Mouse (Mus musculus) adrenal gland, postnatal 4 days (tissue): ENCODE data around the gene Prkacb. TPM values are rescaled to one million over a fixed set of nuclear protein-coding genes. Genes with fewer than 3 reads are reported as not detected.
"Not testable (repeated sequence)": the region's sequence is repeated elsewhere in the genome, so short reads cannot be mapped to it uniquely, and the experiment has no call there.

Source experiments
- DNase-seq, 2 experiments: peaks; one replicate each; pipeline ENCODE4 v3.0.0; 2021 to 2022; ENCODE audit warnings: low spot score in 2 of 2, mixed read lengths in 2 of 2
- total RNA-seq, 2 experiments: library from RNA; stranded (reverse); gene quantifications; 2 replicates each; pipeline ENCODE4 v1.2.3; 2021

Prkacb gene
- total RNA-seq, 2 experiments from 2014 or later, result 119 to 131 TPM

DNA sequence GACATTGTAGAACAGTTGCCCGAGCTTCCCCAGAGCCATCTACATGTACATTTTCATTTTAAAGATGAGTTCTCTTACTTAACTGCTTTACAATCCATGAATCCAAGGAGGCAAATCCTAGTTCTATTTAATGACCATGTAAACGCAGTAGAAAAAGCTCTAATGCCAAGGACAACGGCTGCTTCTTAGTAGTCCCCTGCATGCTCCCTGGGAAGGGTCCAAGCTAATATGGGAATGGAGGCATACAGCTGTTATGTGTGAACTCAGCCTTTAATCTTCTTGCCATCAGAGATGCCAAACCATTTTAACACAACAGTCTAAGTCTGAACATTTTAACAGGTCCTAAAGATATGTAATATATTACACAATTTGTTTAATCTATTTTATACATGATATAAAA lies 32.5 kb downstream of the Prkacb start:
- DNase-seq, result no peak

- DNase-seq, result no peak
Measured at GRCm38 (mm10) chr3:146778913-146779312, 33.9 kb downstream of the Prkacb start.

DNA sequence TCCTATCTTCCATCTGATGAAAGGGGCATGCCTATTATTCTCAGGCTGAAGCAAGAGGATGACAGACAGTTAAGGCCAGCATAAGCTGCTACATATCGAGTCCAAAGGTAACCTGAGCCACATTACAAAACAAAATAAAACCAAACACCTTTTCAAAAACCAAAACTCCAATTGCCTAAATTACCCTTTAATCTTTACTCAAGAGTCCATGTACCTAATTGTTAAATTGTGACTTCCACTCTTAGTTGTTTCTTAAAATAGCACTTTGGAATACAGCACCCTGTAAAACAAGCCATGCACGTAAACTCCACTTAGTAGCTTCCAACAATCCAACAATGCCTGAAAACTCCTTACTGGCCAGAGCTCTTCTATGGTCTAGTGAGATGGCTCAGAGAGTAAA lies 34.3 kb downstream of the Prkacb start:
- DNase-seq, result no peak

DNA sequence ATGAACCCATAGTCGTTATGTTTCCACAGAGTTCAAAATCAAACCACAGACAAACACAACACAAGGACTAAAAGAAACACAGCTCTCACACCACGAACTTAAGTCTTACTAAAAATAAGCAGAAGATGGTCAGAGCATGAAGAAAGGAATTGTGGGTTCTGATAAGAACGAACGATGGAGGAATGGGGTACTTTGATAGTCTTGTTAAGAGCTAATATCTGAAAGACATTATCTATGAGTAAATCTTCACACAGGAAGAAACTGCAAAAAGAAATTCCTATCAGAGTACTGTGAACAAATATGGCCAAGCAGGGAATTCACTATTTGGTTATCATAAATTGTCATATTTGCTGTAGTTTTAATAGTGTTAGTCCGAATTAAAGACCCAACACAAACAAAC lies 36.1 kb downstream of the Prkacb start:
- DNase-seq, result no peak

DNA sequence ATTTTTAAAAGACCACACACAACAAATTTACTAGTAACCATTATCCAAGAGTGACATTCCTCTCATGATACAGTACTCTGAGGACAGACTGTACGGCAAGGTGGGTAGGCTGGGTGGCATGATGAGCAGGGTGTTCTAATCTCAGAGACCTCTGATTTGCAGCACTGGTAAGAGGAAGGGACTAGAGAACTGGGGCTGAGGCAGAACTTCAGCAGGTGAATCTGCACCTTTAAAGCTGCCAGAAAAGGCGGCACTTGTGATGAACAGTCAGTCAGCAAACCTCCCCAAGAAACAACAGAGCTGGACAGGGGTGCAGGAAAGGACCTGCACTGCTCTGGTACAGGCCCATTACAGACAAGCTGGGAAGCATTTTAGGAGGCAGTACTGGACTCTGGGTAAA lies 41.9 kb downstream of the Prkacb start:
- no peak for DNase-seq

- no peak for DNase-seq
Measured at GRCm38 (mm10) chr3:146769940-146770659, 42.7 kb downstream of the Prkacb start.

DNA sequence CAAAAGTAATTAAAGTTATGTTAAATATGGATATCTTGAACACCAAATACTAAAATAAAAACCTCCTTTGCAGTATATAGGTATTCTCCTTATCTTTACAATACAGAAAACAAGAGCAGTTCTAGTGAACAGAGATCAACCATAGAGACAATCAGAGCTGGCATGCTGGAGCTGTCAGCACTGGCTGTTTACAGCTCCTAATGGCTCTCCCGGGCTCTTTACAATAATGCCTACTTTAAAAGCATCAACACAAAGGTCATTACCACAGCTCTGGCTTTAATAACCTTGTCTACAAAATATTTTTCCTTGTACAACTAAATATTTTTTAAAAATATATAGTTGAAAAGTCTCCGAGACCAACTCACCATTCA lies 43.2 kb downstream of the Prkacb start:
- no peak for DNase-seq

DNA sequence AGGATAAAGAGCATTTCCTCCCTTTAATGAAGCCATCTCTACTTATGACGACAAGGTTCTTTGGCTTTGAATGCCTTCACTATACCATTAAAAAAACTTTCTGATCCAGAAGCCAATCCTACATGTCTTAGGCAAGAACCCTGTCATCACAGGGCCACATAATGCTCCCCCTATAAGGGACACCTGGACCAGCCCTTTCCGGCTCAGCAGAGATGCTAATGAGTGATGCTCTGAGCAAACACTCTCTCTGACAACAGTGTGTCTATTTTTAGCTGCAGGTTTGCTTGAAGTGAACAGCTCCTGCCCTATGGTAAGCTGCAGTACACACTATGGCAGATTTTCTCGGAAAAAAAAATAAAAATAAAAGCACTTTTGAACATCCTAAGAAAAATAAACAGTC lies 43.9 kb downstream of the Prkacb start:
- no peak for DNase-seq

DNA sequence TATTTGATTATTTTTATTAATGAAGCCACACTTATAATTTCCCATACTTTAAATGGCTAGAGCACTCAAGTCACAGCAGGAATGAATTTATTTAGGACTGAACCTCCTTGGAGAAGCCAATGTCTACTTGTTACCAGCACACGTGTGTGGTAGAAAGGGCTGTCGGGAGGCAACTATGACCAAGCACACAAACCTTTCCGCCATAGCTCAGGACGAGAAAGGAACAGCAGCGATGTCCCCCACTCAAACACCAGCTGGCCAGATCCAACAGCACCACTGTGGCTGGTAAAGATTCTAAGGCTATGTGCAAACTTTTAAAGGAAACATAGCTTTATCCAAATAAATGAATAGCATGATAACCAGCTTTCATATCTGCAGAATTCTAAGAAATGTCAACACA lies 44.4 kb downstream of the Prkacb start:
- no peak for DNase-seq

DNA sequence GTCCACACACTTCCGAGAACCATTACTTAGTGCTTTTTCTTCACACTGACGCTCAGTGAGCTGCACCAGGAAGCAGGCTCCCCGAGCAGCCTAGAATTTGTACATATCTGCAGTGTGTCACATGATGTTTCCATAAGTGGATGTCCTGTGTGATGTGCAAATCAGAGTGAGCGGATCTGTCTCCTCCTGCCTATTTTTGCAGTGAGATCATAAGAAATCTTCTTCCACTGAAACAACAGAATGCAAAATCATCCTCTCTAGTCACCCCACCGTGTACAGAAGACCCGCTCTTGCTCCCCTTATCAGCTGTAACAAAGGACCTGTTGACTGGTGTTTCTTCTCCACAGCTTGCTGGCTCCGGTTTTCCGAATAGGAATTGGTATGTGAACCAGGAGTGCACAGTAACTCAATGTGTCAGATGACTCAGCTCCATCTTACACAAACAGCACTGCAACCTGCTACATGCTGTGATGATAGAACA lies 46.0 kb downstream of the Prkacb start:
- no peak for DNase-seq

- no peak for DNase-seq
Measured at GRCm38 (mm10) chr3:146766071-146766605, 46.7 kb downstream of the Prkacb start.

- DNase-seq, result no peak
Measured at GRCm38 (mm10) chr3:146764871-146765529, 47.8 kb downstream of the Prkacb start.

DNA sequence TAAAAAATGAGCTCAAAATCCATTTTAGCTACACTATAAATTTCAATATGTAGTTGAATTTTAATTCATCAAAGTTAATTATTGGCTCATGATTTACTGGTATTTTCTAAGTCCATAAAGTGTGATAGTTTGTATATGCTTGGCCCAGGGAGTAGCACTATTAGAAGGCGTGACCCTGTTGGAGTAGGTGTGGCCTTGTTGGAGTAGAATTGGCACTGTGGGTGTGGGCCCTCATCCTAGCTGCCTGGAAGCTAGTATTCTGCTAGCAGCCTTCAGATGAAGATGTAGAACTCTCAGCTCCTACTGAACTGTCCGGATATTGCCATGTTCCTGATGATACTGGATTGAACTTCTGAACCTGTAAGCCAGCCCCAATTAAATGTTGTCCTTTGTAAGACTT lies 49.7 kb downstream of the Prkacb start:
- DNase-seq, result not testable (repeated sequence)

GRCm38 (mm10) chr3:146761276-146761675 lies 51.5 kb downstream of the Prkacb start:
- no peak for DNase-seq

GRCm38 (mm10) chr3:146757970-146758960 lies 54.5 kb downstream of the Prkacb start:
- no peak for DNase-seq

- no peak for DNase-seq
Measured at GRCm38 (mm10) chr3:146754270-146754669, 58.5 kb downstream of the Prkacb start.

DNA sequence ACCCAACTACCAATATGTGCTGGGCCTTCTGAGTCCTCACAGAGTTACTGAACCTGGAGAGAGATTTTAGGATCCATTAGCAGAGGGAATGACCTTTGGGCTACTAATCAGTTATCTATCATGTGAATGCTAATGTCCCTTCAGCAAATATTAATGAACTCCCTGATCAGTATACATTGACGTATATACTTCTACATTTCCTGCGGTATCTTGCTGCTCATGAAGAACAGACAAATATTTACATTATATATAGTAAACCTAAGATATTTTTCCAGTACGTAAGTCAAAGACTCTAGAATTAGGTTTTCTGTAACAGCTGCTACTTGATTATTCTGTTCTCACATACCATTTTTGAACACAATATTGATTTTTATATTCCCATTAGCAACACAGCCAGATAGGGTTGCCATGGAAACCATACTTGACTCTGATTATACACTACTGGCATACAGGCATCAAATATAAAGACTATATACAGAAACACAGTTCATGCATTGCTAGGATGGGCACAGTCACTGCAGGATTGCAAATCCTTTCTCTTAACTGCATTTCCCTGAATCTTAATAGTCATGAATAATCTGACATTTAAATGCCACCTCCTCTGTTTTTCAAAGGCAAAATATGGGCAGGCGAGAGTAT lies 71.1 kb downstream of the Prkacb start:
- DNase-seq, result no peak

- no peak for DNase-seq
Measured at GRCm38 (mm10) chr3:146741158-146741557, 71.6 kb downstream of the Prkacb start.

DNA sequence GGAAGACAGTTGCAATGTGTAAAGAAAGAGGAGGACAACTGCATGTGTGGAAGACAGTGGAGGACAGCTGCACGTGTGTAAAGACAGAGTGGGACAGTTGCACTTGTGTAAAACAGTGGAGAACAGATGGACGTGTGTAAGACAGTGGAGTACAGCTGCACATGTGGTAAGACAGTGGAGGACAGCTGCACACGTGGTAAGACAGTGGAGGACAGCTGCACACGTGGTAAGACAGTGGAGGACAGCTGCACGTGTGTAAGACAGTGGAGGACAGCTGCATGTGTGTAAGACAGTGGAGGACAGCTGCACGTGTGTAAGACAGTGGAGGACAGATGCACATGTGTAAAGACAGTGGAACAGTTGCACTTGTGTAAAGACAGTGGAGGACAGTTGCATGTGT lies 76.6 kb downstream of the Prkacb start:
- DNase-seq, result not testable (repeated sequence)

DNA sequence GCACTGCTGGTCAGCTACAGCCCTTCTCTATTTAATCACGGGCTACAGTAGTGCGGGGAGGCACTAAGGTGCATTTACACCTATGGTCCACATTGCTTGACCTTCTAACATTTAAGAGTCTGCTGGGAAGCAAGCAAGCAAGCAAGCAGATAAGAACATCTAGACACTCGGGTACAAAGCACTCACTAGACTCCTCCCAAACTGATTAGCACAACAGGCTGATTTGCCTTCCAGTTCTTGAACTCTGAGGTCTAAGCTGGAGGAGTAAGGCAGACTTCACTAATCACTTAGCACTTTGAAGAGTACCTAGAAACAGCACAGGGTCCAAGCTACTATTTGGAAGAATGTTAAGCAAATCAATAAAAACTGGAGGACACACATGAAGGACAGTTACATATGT lies 77.1 kb downstream of the Prkacb start:
- DNase-seq, result no peak
